Mouse (Mus musculus): ENCODE results near the gene Plb1.

- TF ChIP-seq CTCF (IDR thresholded peaks at IDR 0.05; ENCODE audit: borderline replicate concordance, extremely low read depth, insufficient read depth, insufficient read length), result no peak
- TF ChIP-seq POLR2A (IDR thresholded peaks at IDR 0.05; ENCODE audit: borderline replicate concordance, extremely low read depth, insufficient read depth, insufficient read length, poor library complexity, severe bottlenecking), result no peak
These were observed 172.8 kb downstream of the Plb1 start for GRCm38 (mm10) chr5:32405199-32405855.

Measured in brain, embryonic 14.5 days (tissue).